Mouse (Mus musculus) kidney, adult 10 weeks (tissue): ENCODE measurements around the gene Tmem212. TPM values are rescaled to one million over a fixed set of nuclear protein-coding genes. Genes with fewer than 3 reads are reported as not detected.

Experiments
- polyA plus RNA-seq: library from polyadenylated mRNA; stranded (reverse); fragments of 350-450 nt; fragmentation: Illumina TruSeq; extraction: RNeasy Lipid Tissue Mini Kit (QIAGEN cat#74804); gene quantifications from one replicate; pipeline ENCODE4 v1.2.3, GENCODE M21; 2014; ENCODE audit warnings: low read depth, low replicate concordance

Gene Tmem212
- polyA plus RNA-seq, result not detected

GRCm38 (mm10) chr3:27896318-27896892, at the start of gene Tmem212:
Tmem212 (minus strand) TSS chr3:27896368.

GRCm38 (mm10) chr3:27938381-27939323, 42.5 kb upstream of the Tmem212 start, which contains the start of gene Pld1:
Pld1 (plus strand) TSS chr3:27938695.

Other genes starting within 250 kb of the Tmem212 start
- 36.9 TPM for gene Fndc3b, start 185.1 kb downstream of the Tmem212 start, polyA plus RNA-seq
- gene Pld1, start 42.3 kb upstream of the Tmem212 start, polyA plus RNA-seq, result 17.1 TPM